Mouse (Mus musculus) C2C12 (cell line): ENCODE data around the gene Fam76a. TPM values are rescaled to one million over a fixed set of nuclear protein-coding genes. Genes with fewer than 3 reads are reported as not detected.

Source experiments
- H3K27me3 ChIP-seq: one replicate; pipeline ENCODE4 v1.6.1; 2011; ENCODE audit not compliant: control insufficient read depth, insufficient read depth, insufficient read length
- H3K36me3 ChIP-seq: one replicate; pipeline ENCODE4 v1.6.1; 2011; ENCODE audit not compliant: control insufficient read depth, insufficient read depth
- H3K4me3 ChIP-seq: one replicate; pipeline ENCODE4 v1.5.1; 2011; ENCODE audit warnings: mild to moderate bottlenecking, control low read depth; ENCODE audit not compliant: poor library complexity, insufficient read depth, severe bottlenecking
- H3K79me2 ChIP-seq: one replicate; pipeline ENCODE4 v1.6.1; 2011; ENCODE audit not compliant: control insufficient read depth, insufficient read depth
- H3K79me3 ChIP-seq: one replicate; pipeline ENCODE4 v1.6.1; 2011; ENCODE audit warnings: low read depth, control low read depth
- H3ac ChIP-seq: one replicate; pipeline ENCODE3; 2011; ENCODE audit warnings: low read depth; ENCODE audit not compliant: control insufficient read depth, insufficient read length
- CEBPB ChIP-seq: IDR thresholded peaks from one replicate; pipeline ENCODE4 v1.6.1; 2011; ENCODE audit warnings: low read depth, mild to moderate bottlenecking, control low read depth, moderate library complexity
- CTCF ChIP-seq: IDR thresholded peaks from one replicate; pipeline ENCODE4 v1.5.1; 2011; ENCODE audit not compliant: control insufficient read depth, insufficient read depth, insufficient read length
- FOSL1 ChIP-seq: IDR thresholded peaks from one replicate; pipeline ENCODE4 v1.8.0; 2011; ENCODE audit warnings: mild to moderate bottlenecking, low read length; ENCODE audit not compliant: poor library complexity, insufficient read depth, severe bottlenecking
- MAX ChIP-seq: IDR thresholded peaks from one replicate; pipeline ENCODE4 v1.6.1; 2011; ENCODE audit warnings: mild to moderate bottlenecking, control low read depth
- MYOD1 ChIP-seq: IDR thresholded peaks from one replicate; pipeline ENCODE4 v1.6.1; 2011; ENCODE audit warnings: low read depth; ENCODE audit not compliant: control insufficient read depth, insufficient read length
- MYOG ChIP-seq: IDR thresholded peaks from one replicate; pipeline ENCODE4 v1.6.1; 2011; ENCODE audit not compliant: control insufficient read depth, insufficient read length; ENCODE audit errors: extremely low read depth
- USF1 ChIP-seq: IDR thresholded peaks from one replicate; pipeline ENCODE4 v1.6.1; 2011; ENCODE audit warnings: low read depth, mild to moderate bottlenecking, control low read depth, moderate library complexity
- polyA plus RNA-seq: library from polyadenylated mRNA; unstranded; fragments of >200 nt; fragmentation: generic; extraction: Trizol; gene quantifications from one replicate; pipeline ENCODE4 v1.2.1, GENCODE M21; 2012; ENCODE audit warnings: missing spikeins

The Fam76a gene
- polyA plus RNA-seq, 1 experiment = 15.5 TPM

DNA sequence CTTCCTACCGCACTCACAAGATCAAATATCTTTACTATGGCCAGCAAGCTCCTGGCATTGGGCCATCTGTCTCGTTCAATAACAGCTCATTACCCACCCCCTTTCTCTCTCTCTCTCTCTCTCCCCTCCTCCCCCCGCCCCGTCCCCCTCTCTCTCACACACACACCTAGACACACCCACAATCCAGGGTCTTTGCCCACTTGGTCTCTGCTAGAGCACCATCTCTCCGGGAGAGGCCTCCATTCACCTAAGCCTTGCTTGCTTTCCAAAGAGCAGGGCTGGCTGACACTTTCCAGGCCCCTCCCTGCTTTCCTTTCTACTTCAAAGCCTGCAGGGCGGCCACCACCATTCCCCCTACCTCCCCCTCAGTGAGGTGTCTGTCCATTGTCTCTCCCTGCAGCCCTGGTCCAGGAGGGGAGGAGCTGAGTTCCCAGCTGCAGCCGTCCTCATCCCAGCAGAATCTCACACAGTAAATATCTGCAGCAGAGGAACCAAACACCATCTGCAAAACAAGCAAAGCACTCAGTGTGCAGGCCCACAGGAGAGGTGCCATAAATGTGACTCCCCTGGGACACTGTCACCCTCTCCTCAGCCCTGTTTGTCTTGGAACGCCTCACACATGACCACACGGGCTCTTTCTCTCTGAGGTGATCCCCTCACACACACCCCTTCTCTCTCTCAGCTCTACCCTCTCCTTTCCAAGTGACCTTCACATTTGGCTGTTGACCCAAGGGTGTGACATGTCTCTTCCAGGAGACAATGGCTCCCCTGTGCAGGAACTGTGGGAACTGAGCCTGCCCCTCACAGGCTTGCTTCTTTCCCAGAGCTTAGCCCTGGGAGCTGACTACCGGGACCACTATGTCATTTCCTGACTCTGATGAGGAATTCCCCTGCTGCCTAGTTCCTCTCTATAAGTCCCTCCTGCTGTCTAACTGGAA, 36.7 kb upstream of the Fam76a start:
- no peaks in the 10 kb centered on the region for H3K36me3 ChIP-seq
- H3K79me2 ChIP-seq = no peaks in the 10 kb centered on the region
- no peak overlapping the region for H3ac ChIP-seq
- TF ChIP-seq FOSL1 (no peak), MAX (no peak), MYOD1 (no peak)
- no peaks in the 10 kb centered on the region for H3K79me3 ChIP-seq
- peaks cover 9% of the 10 kb centered on the region for H3K27me3 ChIP-seq
- H3K4me3 ChIP-seq = no peak overlapping the region

GRCm38 (mm10) chr4:132955395-132955791, 33.0 kb upstream of the Fam76a start:
- H3K36me3 ChIP-seq = no peaks in the 10 kb centered on the region
- H3K27me3 ChIP-seq = no peaks in the 10 kb centered on the region
- TF ChIP-seq MYOD1 = no peak
- TF ChIP-seq USF1 = no peak
- TF ChIP-seq MYOG = no peak
- TF ChIP-seq CEBPB = no peak
- no peak for TF ChIP-seq CTCF
- TF ChIP-seq FOSL1 = no peak
- TF ChIP-seq MAX = no peak
- no peak overlapping the region for H3K4me3 ChIP-seq
- H3ac ChIP-seq = no peak overlapping the region
- H3K79me2 ChIP-seq = no peaks in the 10 kb centered on the region
- no peaks in the 10 kb centered on the region for H3K79me3 ChIP-seq

- no peaks in the 10 kb centered on the region for H3K36me3 ChIP-seq
- H3ac ChIP-seq = no peak overlapping the region
- no peaks in the 10 kb centered on the region for H3K79me3 ChIP-seq
- H3K79me2 ChIP-seq = no peaks in the 10 kb centered on the region
- no peak overlapping the region for H3K4me3 ChIP-seq
- no peaks in the 10 kb centered on the region for H3K27me3 ChIP-seq
- TF ChIP-seq CEBPB = no peak
- no peak for TF ChIP-seq MYOD1
- TF ChIP-seq CTCF = no peak
- no peak for TF ChIP-seq USF1
- no peak for TF ChIP-seq MYOG
- TF ChIP-seq FOSL1 = no peak
- TF ChIP-seq MAX = no peak
Measured at GRCm38 (mm10) chr4:132954530-132955394, 32.4 kb upstream of the Fam76a start.

DNA sequence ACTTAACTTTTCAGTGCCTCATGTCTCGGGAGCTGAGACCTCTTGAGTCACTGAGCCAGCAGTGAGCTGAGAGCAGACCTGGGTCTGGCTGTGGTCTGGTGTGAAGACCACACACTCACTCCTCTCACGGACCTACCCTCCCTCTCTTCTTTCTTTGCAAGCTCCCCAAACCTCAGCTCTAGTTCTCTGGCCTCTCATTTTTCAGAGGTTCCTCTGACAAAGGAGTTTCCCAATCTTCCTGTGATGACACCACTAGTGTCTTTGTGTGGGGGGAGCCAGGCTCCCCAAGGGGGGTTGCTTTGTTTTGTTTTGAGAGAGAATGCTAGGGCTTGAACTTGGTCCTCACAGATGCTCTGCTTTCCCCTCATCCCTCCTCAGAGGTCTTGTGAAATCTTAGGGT, 28.6 kb upstream of the Fam76a start:
- H3K27me3 ChIP-seq = no peaks in the 10 kb centered on the region
- TF ChIP-seq USF1 = no peak
- no peaks in the 10 kb centered on the region for H3K79me3 ChIP-seq
- no peak overlapping the region for H3K4me3 ChIP-seq
- H3K36me3 ChIP-seq = no peaks in the 10 kb centered on the region
- H3ac ChIP-seq = no peak overlapping the region
- no peaks in the 10 kb centered on the region for H3K79me2 ChIP-seq

GRCm38 (mm10) chr4:132949882-132950532, 27.6 kb upstream of the Fam76a start:
- H3K79me3 ChIP-seq = no peaks in the 10 kb centered on the region
- no peak overlapping the region for H3ac ChIP-seq
- no peaks in the 10 kb centered on the region for H3K79me2 ChIP-seq
- no peaks in the 10 kb centered on the region for H3K36me3 ChIP-seq
- TF ChIP-seq USF1 (no peak), CEBPB (no peak), MYOD1 (no peak), FOSL1 (no peak), MYOG (no peak), MAX (no peak), CTCF (no peak)
- H3K4me3 ChIP-seq = no peak overlapping the region
- H3K27me3 ChIP-seq = no peaks in the 10 kb centered on the region
